Mouse (Mus musculus) olfactory bulb, adult 2 months (tissue): Measurements from ENCODE around the gene Muc4.

Experiments
- CTCF ChIP-seq: fragments of 200-500 bp; IDR thresholded peaks from 2 replicates; pipeline ENCODE4 v1.5.1; 2012; ENCODE audit warnings: low read depth, mild to moderate bottlenecking, low read length, moderate library complexity; ENCODE audit not compliant: insufficient read depth
- POLR2A ChIP-seq: fragments of 200-500 bp; IDR thresholded peaks from 2 replicates; pipeline ENCODE4 v1.6.1; 2012; ENCODE audit warnings: mild to moderate bottlenecking, low read depth, low read length, moderate library complexity; ENCODE audit not compliant: insufficient read depth

GRCm38 (mm10) chr16:32726501-32726900, 9.2 kb upstream of the Muc4 start:
- TF ChIP-seq CTCF (no peak), POLR2A (no peak)
